Mouse (Mus musculus) telencephalon, adult 2 months (tissue): Measurements from ENCODE around the gene Kars.

Experiments used
- DNase-seq: peaks from one replicate; pipeline ENCODE4 v3.0.0-alpha.2; 2011; ENCODE audit warnings: low read depth, low spot score

The Kars gene

GRCm38 (mm10) chr8:112010997-112011815 lies at the start of gene Kars, which contains the start of gene Terf2ip:
TSS of gene Kars (minus strand) at chr8:112011323.
TSS of gene Terf2ip (plus strand) at chr8:112011398.
- peak; percentile 92 for DNase-seq

DNA sequence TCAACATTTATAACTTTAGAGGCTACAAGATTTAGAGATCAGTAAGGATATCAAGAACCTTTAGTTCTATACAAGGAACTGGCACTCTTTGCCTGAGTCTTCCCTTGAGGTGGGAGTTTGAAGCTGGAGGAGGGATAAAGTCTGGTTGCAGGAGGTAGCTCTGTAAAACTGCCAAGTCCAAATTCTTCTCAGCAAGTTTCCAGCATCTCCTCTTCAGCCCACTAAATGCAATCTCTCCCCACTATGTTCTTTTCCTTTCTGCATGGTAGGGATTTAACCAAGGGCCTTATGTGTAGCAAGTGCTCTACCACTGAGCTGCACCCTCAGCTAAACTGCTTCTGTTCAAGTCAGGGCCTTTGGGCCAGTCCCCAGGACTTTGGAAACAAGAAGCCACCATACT lies 43.3 kb upstream of the Kars start:
- DNase-seq = no peak

- DNase-seq = no peak
Observed at GRCm38 (mm10) chr8:112051537-112051936, 40.4 kb upstream of the Kars start.

DNA sequence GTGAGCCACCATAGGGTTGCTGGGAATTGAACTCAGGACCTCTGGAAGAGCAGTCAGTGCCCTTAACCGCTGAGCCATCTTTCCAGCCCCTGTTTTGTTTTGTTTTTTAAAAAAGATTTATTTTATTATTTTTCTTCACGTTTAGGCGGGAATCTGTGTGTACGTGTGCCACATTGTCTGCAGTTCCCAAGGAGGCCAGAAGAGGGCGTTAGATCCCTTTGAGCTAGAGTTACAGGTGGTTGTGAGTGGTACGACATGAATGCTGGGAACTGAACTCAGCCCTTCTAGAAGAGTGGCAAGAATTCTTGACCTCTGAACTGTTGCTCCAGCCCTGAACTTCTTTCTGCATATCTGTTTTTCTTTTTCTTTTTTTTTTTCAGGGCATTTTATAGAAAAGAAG lies 38.9 kb upstream of the Kars start:
- no peak for DNase-seq

GRCm38 (mm10) chr8:112048293-112048692 lies 37.2 kb upstream of the Kars start:
- no peak for DNase-seq

GRCm38 (mm10) chr8:112045896-112046295 lies 34.8 kb upstream of the Kars start:
- DNase-seq = peak; percentile 71

GRCm38 (mm10) chr8:112045182-112045581 lies 34.1 kb upstream of the Kars start:
- DNase-seq = no peak

- DNase-seq = no peak
Observed at GRCm38 (mm10) chr8:112037521-112037920, 26.4 kb upstream of the Kars start.

GRCm38 (mm10) chr8:112034603-112035002 lies 23.5 kb upstream of the Kars start:
- peak; percentile 11 for DNase-seq

GRCm38 (mm10) chr8:112033071-112033470 lies 21.9 kb upstream of the Kars start:
- DNase-seq = no peak

- no peak for DNase-seq
Observed at GRCm38 (mm10) chr8:112030663-112031062, 19.5 kb upstream of the Kars start.

GRCm38 (mm10) chr8:112029455-112029854 lies 18.3 kb upstream of the Kars start:
- DNase-seq = no peak

- DNase-seq = peak; percentile 4
Observed at GRCm38 (mm10) chr8:112014936-112015335, 3.8 kb upstream of the Kars start, which contains the start of gene Gm6793. TSS of gene Gm6793 (minus strand) at chr8:112015036.

DNA sequence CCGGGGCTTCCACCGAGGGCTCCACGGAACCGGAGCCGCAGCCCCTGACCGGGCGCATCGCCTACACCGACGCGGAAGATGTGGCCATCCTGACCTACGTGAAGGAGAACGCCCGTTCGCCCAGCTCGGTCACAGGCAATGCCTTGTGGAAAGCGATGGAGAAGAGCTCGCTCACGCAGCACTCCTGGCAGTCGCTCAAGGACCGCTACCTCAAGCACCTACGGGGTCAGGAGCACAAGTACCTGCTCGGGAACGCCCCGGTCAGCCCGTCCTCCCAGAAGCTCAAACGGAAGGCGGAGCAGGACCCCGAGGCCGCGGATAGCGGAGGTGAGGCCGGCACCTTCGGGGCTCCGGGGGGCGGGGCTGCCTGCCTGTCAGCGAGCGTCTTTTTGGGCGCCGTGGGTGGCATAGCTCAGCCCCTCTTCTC lies 706 bp upstream of the Kars start:
- DNase-seq = peak; percentile 4

DNA sequence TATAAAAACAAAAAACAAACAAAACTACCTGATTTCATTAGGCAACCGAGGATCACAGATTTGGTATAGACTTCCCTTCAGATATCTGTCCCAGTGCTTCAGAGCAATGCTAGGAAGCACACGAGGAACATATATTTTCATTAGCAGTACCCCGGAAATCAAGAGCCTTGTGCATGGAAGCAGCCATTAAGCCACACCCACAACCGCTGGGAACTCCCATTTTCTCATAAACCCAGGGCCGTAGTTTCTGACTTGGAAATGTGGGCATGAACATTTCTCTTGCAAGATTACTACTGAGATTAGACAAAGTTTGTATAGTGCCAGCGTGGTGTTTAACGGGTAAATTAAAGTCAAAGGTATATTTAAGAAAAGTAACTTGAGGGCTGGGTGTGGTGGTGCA lies 1.6 kb downstream of the Kars start:
- DNase-seq = no peak

- DNase-seq = no peak
Observed at GRCm38 (mm10) chr8:112007669-112008068, 3.5 kb downstream of the Kars start.

DNA sequence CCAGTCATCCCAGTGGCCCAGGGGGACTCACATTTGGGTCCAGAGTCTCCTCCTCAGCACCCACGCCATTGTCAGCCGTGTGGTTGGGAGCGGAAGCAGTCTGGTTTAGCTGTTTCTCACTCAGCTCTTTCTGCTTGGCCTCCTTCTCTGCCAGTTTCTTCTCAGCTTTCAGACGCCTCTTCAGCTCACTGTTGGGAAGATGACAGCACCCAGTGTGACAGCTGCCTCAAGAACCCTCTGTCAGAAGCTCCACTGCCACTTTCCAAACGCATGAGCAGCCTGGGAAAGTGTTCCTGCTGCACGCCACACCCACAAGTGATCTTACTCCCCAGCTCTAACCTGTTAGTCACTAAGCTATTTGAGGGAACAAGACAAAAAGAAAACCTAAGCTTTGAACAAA lies 5.5 kb downstream of the Kars start:
- DNase-seq = peak; percentile 53

- DNase-seq = no peak
Observed at GRCm38 (mm10) chr8:112004754-112005153, 6.4 kb downstream of the Kars start.

DNA sequence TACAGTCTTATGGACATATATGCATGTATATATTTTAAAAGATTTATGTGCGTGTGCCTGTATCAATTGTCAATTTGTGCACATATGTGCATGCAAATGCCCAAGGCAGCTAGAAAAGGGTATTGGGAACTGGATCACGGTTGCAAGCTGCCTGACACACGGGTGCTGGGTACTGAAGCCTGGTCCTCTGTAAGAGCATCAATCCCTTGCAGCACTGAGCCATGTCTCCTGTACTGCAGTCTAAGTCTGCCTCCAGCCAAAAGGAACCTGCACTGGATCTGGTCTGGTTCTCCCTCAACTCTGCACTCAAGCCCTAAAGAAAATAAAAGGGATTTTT lies 18.5 kb downstream of the Kars start:
- no peak for DNase-seq

GRCm38 (mm10) chr8:111992013-111992702 lies 19.0 kb downstream of the Kars start, which contains the start of gene Adat1:
TSS of gene Adat1 (minus strand) at chr8:111992302.
- peak; percentile 92 for DNase-seq

- no peak for DNase-seq
Observed at GRCm38 (mm10) chr8:111991278-111991677, 19.8 kb downstream of the Kars start.

DNA sequence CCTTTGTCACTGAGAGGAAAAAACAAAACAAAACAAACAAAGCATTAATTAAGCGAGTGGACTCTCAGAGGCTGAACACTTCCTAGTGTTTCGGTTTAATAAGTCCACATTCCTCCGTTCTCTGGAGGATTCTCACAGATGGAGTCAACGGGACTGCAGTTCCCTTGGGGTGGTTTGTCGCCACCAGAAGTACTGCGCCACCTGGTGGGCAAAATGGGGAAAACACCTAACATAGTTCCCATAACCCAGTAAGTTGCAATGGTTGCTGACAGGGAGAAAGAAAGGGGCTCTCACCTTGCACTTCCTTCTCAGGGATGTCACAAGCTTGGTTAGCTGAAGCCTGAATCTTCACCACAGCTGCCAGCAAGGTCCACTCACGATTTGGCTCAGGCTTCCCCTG lies 21.2 kb downstream of the Kars start:
- no peak for DNase-seq

DNA sequence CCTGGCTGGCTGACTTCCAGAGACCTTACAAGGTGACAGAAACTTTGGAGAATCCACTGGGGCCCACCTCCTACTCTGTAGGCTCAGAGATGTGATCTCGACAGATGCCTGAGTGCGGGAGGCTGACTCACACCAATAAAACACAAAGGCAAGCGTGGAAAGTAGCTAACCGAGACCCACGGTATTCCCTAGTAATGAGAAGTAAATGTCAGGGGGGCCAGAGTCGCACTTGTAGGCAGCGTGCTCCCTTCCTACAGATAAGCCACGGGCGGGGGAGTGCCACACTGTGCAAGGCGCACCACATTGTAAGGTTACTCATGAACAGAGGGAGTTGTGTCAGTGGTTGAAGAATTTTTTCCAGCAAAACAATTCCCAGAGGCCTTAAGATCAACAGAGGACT lies 26.6 kb downstream of the Kars start:
- no peak for DNase-seq
